Mouse (Mus musculus) spleen, adult 2 months (tissue): Measurements from ENCODE around the gene Adamts17. TPM values are rescaled to one million over a fixed set of nuclear protein-coding genes. Genes with fewer than 3 reads are reported as not detected.

Experiments
- DNase-seq, 2 experiments: peaks; one replicate each; pipeline versions ENCODE4 v3.0.0 to v3.0.0-alpha.2; 2012 to 2021; ENCODE audit warnings: low spot score in 2 of 2, low read depth in 1 of 2
- H3K27ac ChIP-seq: fragments of 200-500 bp; 2 replicates; pipeline ENCODE4 v1.5.1; 2012; ENCODE audit warnings: low read length, inconsistent platforms; ENCODE audit not compliant: insufficient read depth
- H3K27me3 ChIP-seq: fragments of 200-500 bp; 2 replicates; pipeline ENCODE4 v1.6.1; 2012; ENCODE audit warnings: mild to moderate bottlenecking, moderate library complexity, low read length, inconsistent platforms; ENCODE audit not compliant: control insufficient read depth, insufficient read depth
- H3K36me3 ChIP-seq: fragments of 200-500 bp; 2 replicates; pipeline ENCODE4 v1.6.1; 2012; ENCODE audit warnings: mild to moderate bottlenecking, low read length, inconsistent platforms; ENCODE audit not compliant: control insufficient read depth, insufficient read depth
- H3K4me1 ChIP-seq: fragments of 200-500 bp; 2 replicates; pipeline ENCODE4 v1.6.1; 2011; ENCODE audit warnings: inconsistent platforms; ENCODE audit not compliant: control insufficient read depth, insufficient read depth, insufficient read length
- H3K4me3 ChIP-seq: fragments of 200-500 bp; 2 replicates; pipeline ENCODE4 v1.5.1; 2011; ENCODE audit warnings: mild to moderate bottlenecking, inconsistent platforms; ENCODE audit not compliant: insufficient read depth, insufficient read length; ENCODE audit errors: extremely low read depth
- CTCF ChIP-seq: fragments of 200-500 bp; IDR thresholded peaks from 2 replicates; pipeline ENCODE4 v1.5.1; 2011; ENCODE audit warnings: mild to moderate bottlenecking, inconsistent platforms; ENCODE audit not compliant: insufficient read depth, insufficient read length, insufficient replicate concordance; ENCODE audit errors: extremely low read depth
- POLR2A ChIP-seq: fragments of 200-500 bp; IDR thresholded peaks from 2 replicates; pipeline ENCODE4 v1.6.1; 2011; ENCODE audit warnings: low read depth, low read length, inconsistent platforms
- WGBS: fragments of 180-500 bp; shearing (Covaris S2); methylation state at CpG from one replicate; pipeline ENCODE4 v1.1.7; 2018; 5-methylcytosine and 5-hydroxymethylcytosine counted together
- polyA plus RNA-seq: library from polyadenylated mRNA; depleted of rRNA; stranded (reverse); fragments of >200 nt; gene quantifications from 2 replicates; pipeline ENCODE4 v1.2.3, GENCODE M21; 2012

Gene Adamts17
- polyA plus RNA-seq, 1 experiment = 0.29 TPM

DNA sequence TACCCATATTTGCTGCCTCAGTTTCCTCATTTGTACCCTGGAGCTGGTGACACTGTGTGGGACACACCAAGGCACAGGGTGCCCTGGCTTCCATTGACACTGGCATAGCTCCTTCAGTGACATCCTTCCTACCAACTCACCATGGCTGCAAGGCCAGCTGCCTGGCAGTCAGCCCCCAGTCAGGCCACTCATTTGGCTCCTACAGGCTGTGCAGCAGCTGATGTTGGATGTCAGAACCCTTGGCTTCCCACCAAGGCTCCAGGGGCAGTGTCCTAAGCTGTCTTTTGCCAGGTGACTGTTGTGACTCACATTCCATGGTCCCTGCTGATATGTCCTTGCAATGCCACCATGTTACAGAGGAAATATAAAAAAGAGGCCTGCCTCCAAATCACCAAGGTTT is 37.8 kb upstream of the Adamts17 start:
- no peak for DNase-seq
- H3K27me3 ChIP-seq = no peaks in the 10 kb centered on the region
- no peak overlapping the region for H3K4me3 ChIP-seq
- H3K27ac ChIP-seq = no peak overlapping the region
- H3K4me1 ChIP-seq = no peaks in the 10 kb centered on the region
- no peaks in the 10 kb centered on the region for H3K36me3 ChIP-seq
- no peak for TF ChIP-seq POLR2A
- no peak for TF ChIP-seq CTCF

DNA sequence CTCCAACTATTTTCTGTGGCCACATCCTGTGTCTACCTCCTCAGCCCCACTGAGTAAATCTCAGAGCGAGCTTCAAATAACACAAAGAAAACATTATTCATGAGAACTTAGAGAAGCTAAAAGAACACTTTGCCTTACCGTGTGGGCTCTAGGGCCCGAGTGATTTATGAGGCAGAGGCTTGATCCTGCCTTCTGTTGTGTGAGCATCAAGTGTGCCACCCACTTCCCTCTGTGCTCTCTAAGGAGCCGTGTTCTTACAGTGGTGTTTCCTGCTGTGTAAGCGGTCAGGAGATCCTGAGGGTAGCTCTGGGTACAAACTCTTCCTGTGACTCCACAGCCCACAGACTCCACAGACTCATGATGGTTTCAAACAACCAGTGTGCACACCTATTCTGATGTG is 35.7 kb upstream of the Adamts17 start:
- Histone ChIP-seq H3K27me3 (no peaks in the 10 kb centered on the region), H3K4me3 (no peak overlapping the region), H3K36me3 (no peaks in the 10 kb centered on the region), H3K4me1 (no peaks in the 10 kb centered on the region), H3K27ac (no peak overlapping the region)
- TF ChIP-seq POLR2A = no peak
- no peak for TF ChIP-seq CTCF
- DNase-seq = no peak
- WGBS = 6% methylated on average over 5 of the region's 5 CpGs

DNA sequence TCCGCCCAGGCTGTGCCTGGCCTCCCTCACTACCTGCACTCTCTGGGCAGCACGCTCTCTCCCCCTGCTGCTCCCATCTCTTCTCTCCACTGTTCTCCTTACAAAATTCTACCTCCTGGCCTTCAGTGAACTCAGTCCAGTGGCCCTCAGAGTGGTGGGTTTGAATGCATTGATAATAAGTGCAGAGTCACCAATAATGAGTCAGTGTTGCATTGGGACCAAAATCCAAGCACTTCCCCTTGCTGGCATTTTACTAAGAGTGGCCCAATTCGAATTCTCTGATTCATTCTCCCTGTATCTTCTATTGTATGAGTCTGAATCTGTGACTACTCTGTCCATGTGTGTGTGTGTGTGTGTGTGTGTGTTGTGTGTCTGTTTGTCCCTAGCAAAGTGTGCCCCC is 32.7 kb upstream of the Adamts17 start:
- 76% methylated on average over 3 of the region's 3 CpGs for WGBS
- Histone ChIP-seq H3K4me1 (no peaks in the 10 kb centered on the region), H3K4me3 (no peak overlapping the region), H3K27me3 (no peaks in the 10 kb centered on the region), H3K36me3 (no peaks in the 10 kb centered on the region), H3K27ac (no peak overlapping the region)
- no peak for DNase-seq
- TF ChIP-seq POLR2A (no peak), CTCF (no peak)

DNA sequence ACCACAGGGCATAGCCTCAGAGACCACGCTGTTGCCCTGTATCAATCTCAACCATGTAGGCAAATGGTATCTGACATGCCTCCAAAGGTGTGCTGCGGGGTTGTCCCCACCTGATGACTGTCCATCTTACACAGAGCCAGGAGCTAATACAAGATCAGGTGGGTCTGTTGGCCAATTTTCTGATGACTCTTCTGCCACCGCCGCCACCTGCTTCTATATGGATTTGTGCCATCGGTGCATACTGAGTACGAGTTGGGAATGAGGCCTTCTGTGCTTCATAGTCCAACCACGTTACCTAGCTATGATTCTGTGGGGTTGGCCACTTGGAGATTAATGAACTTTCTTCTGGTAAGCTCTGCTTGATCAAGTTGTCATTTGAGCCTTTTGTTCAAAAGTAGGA is 29.1 kb upstream of the Adamts17 start:
- TF ChIP-seq POLR2A = no peak
- TF ChIP-seq CTCF = no peak
- DNase-seq = no peak
- WGBS = 93% methylated on average over 7 of the region's 7 CpGs
- Histone ChIP-seq H3K27ac (no peak overlapping the region), H3K36me3 (no peaks in the 10 kb centered on the region), H3K4me3 (no peak overlapping the region), H3K27me3 (no peaks in the 10 kb centered on the region), H3K4me1 (no peaks in the 10 kb centered on the region)

DNA sequence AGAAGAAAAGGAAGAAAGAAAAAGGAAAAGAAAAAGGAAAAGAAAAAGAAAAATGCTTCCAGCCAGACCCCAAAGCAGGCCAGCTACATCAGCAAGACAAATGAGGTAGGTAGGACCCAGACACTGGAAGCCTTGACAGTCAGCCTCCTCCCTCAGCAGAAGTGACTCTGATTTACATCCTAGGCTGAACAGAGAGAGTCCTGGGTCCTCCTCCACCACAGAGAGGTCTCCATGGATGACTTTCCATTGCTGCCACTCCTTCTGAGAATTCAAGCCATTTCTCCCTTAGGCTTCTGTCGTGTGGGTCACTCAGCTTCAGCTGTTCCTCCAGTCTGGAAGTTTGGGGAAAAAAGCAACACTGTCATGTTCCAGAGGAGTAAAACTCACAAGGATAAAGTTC is 28.2 kb upstream of the Adamts17 start:
- 89% methylated on average over 1 of the region's 1 CpGs for WGBS
- Histone ChIP-seq H3K27ac (no peak overlapping the region), H3K4me1 (no peaks in the 10 kb centered on the region), H3K27me3 (no peaks in the 10 kb centered on the region), H3K4me3 (no peak overlapping the region), H3K36me3 (no peaks in the 10 kb centered on the region)
- DNase-seq = no peak
- no peak for TF ChIP-seq POLR2A
- TF ChIP-seq CTCF = no peak

DNA sequence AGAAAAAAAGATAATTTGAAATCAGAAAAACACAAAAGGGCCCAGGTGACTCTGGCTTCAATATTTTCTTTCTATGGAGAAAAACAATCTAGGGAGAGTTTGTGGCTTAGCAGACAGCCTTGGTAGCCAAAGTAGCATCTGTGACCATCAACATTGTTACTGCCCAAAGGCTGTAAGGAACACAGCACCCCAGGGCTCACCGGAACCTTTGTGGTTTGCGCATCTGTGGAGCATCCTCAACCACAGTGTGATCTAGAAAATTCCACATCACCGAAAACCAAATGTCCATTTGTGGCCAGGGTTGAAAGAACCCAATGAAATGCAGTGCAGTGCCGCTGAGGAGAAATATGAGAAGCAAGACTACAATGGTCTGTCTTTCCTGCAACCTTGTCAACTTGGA is 27.2 kb upstream of the Adamts17 start:
- no peaks in the 10 kb centered on the region for H3K36me3 ChIP-seq
- no peak for DNase-seq
- H3K4me3 ChIP-seq = no peak overlapping the region
- no peak overlapping the region for H3K27ac ChIP-seq
- WGBS = 93% methylated on average over 4 of the region's 4 CpGs
- no peaks in the 10 kb centered on the region for H3K4me1 ChIP-seq
- TF ChIP-seq POLR2A (no peak), CTCF (no peak)
- no peaks in the 10 kb centered on the region for H3K27me3 ChIP-seq

DNA sequence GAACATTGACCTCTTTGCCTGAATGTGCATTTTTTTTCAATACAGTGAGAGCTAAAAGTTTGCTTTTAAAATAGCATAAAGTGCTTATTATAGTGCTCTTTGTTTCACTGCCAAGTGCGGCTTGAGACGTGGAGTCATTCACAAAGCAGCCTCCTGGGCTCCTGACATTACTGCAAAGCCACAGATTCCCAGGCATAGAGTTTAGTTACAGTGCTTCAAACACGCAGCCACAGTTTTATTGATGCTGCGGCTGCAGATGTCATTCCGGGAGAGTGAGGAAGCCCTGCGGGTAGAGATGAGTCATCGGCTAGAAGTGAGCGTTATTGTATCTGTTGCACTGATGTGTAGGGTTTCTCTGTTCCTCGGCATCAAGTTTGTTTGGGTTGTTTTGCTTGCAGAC is 26.8 kb upstream of the Adamts17 start:
- Histone ChIP-seq H3K36me3 (no peaks in the 10 kb centered on the region), H3K4me3 (no peak overlapping the region), H3K27ac (no peak overlapping the region), H3K27me3 (no peaks in the 10 kb centered on the region), H3K4me1 (no peaks in the 10 kb centered on the region)
- 66% methylated on average over 9 of the region's 9 CpGs for WGBS
- DNase-seq = no peak
- TF ChIP-seq CTCF (no peak), POLR2A (no peak)

DNA sequence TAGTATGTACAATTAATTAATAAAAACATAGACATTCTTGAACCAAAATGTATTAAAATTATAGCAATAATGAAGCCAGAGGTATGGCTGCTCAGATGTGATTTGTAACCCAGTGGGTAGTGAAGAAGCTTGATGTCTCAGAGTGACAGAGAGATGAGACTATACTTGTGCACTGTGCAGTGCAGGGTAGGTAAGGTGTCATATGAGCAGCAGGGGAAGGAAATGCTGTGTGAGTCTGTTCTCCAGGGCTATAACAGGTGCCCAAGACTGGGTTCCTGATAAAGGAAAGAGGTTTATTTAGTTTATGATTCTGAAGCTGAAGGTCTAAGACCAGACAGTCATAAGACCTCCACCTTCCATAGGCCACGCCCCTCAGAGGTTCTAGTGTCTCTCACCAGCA is 26.4 kb upstream of the Adamts17 start:
- 71% methylated on average over 1 of the region's 1 CpGs for WGBS
- H3K36me3 ChIP-seq = no peaks in the 10 kb centered on the region
- H3K27ac ChIP-seq = no peak overlapping the region
- H3K4me1 ChIP-seq = no peaks in the 10 kb centered on the region
- no peaks in the 10 kb centered on the region for H3K27me3 ChIP-seq
- DNase-seq = no peak
- TF ChIP-seq CTCF (no peak), POLR2A (no peak)
- H3K4me3 ChIP-seq = no peak overlapping the region
